Mouse (Mus musculus) ES-E14 (cell line): ENCODE measurements around the gene Urad. TPM values are rescaled to one million over a fixed set of nuclear protein-coding genes. Genes with fewer than 3 reads are reported as not detected.
A peak's percentile ranks its signal among the peaks of the same experiment; 100 is the strongest.

ENCODE experiments used
- DNase-seq: peaks from one replicate; pipeline ENCODE4 v3.0.0-alpha.2; 2013; ENCODE audit warnings: low read depth, low spot score
- H3K27ac ChIP-seq: 2 replicates; pipeline ENCODE4 v1.5.1; 2012; ENCODE audit warnings: low read depth, mild to moderate bottlenecking, low read length, moderate library complexity, mixed read lengths; ENCODE audit not compliant: poor library complexity, insufficient read depth, severe bottlenecking
- H3K36me3 ChIP-seq: 2 replicates; pipeline ENCODE4 v1.6.1; 2012; ENCODE audit warnings: mild to moderate bottlenecking, low read length, moderate library complexity, mixed read lengths; ENCODE audit not compliant: control insufficient read depth, poor library complexity, insufficient read depth, severe bottlenecking
- H3K4me1 ChIP-seq, 2 experiments: fragments of 150-350 bp in 1 of 2; sonication (generic) in 1 of 2; 2 replicates each; pipeline ENCODE4 v1.6.1; 2012; ENCODE audit warnings: low read length in 2 of 2, mild to moderate bottlenecking in 1 of 2, mixed read lengths in 1 of 2; ENCODE audit not compliant: control insufficient read depth in 2 of 2, insufficient read depth in 2 of 2, poor library complexity in 1 of 2
- H3K4me3 ChIP-seq, 2 experiments: fragments of 150-350 bp in 1 of 2; sonication (generic) in 1 of 2; 2 replicates each; pipeline ENCODE4 v1.5.1; 2012; ENCODE audit warnings: low read length in 2 of 2, low read depth in 1 of 2, mild to moderate bottlenecking in 1 of 2, mixed read lengths in 1 of 2; ENCODE audit not compliant: insufficient read depth in 1 of 2, poor library complexity in 1 of 2, severe bottlenecking in 1 of 2
- H3K9ac ChIP-seq: 2 replicates; pipeline ENCODE4 v1.6.1; 2012; ENCODE audit warnings: low read depth, mild to moderate bottlenecking, low read length, mixed read lengths; ENCODE audit not compliant: poor library complexity, insufficient read depth, severe bottlenecking
- H3K9me3 ChIP-seq: fragments of 150-350 bp; sonication (generic); 2 replicates; pipeline ENCODE4 v1.6.1; 2012; ENCODE audit warnings: low read depth, mild to moderate bottlenecking, low read length; ENCODE audit not compliant: control insufficient read depth, insufficient read depth
- CHD2 ChIP-seq: IDR thresholded peaks from 2 replicates; pipeline ENCODE4 v1.6.1; 2014; ENCODE audit warnings: mild to moderate bottlenecking, low read depth, low read length, inconsistent platforms
- HCFC1 ChIP-seq: IDR thresholded peaks from 2 replicates; pipeline ENCODE4 v1.6.1; 2012; ENCODE audit warnings: low read length, inconsistent platforms, borderline replicate concordance; ENCODE audit not compliant: insufficient read depth
- MAFK ChIP-seq: IDR thresholded peaks from 2 replicates; pipeline ENCODE4 v1.6.1; 2014; ENCODE audit warnings: mild to moderate bottlenecking, low read depth, low read length, inconsistent platforms; ENCODE audit not compliant: insufficient read depth
- ZC3H11A ChIP-seq: IDR thresholded peaks from 2 replicates; pipeline ENCODE4 v1.6.1; 2012; ENCODE audit warnings: low read depth, mild to moderate bottlenecking, inconsistent platforms, low read length, borderline replicate concordance
- ZNF384 ChIP-seq: IDR thresholded peaks from 2 replicates; pipeline ENCODE4 v1.6.1; 2012; ENCODE audit warnings: low read depth, low read length, inconsistent platforms
- in situ Hi-C, 2 experiments: fragments of 600-800 bp; cut with MboI; formaldehyde crosslinking; loops; one replicate each; pipeline ENCODE4 v1.15.1; 2025; ENCODE audit warnings: low sequenced_read_pairs in 2 of 2, inconsistent platforms in 1 of 2; ENCODE audit not compliant: unreplicated experiment in 2 of 2
- total RNA-seq: library from RNA; depleted of rRNA; stranded (reverse); fragments of 300-350 nt; gene quantifications from 2 replicates; pipeline ENCODE4 v1.2.3, GENCODE M21; 2012

Urad gene
- total RNA-seq, 1 experiment = not detected

DNA sequence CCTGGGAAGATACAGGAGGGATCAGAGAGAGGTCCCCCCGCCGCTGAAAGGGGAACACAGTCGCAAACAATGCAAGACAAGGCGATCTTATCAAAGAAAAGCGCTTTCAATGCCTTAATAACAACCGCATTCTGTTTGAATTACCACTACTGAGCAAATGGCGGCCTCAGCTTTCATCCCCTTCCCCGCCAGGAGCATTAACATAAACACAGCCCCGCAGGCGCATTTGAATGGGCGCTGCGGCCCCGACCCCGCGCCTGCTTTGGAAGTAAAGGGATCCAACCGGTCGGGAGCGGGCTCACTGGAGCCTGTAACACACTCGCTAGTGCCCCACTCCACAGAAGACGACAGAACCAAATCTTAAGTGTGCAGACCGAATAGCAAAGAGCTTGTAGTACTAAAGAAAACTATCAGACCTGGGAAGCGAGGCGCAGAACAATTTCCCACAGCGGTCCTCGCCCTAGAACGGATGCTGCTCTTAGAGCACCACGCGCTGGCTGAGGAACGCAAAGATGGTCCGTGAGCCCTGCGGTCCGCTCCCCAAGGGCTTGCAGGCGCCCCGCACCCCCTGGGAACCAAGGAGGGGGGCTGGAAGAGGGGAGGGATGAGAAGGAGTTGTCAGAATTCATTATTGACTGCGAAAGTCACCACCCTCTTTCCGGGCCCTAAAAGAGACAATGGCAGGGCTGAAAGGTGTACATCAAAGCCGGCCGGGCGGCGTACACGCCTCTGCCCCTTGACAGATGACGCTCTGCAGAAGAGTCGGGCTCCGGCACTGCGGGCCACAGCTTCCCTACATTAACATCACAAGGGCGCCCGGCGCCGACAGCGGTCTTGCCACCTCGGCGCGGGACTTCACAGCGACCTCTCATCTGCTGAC, 17.7 kb downstream of the Urad start:
- Histone ChIP-seq H3K4me1 (peaks cover 0 to 14% of the 10 kb centered on the region in 2 experiments; a peak in 2 of 4 replicates), H3K27ac (no peak overlapping the region), H3K9me3 (no peaks in the 10 kb centered on the region), H3K36me3 (no peaks in the 10 kb centered on the region), H3K4me3 (peak overlapping the region; percentile 6 to 33; a peak in 3 of 4 replicates), H3K9ac (no peak overlapping the region)
- 0 out of 2 replicates have a peak, but pooled peaks have one; percentile 25 for TF ChIP-seq CHD2
- TF ChIP-seq ZC3H11A = no peak
- in situ Hi-C loops = loop anchor here in 1 of 2 experiments (5.0 to 10.0 kb wide), 2 partner anchors 32 to 110 kb away; no protein-coding TSS in a partner anchor
- peak; percentile 68 for DNase-seq

DNA sequence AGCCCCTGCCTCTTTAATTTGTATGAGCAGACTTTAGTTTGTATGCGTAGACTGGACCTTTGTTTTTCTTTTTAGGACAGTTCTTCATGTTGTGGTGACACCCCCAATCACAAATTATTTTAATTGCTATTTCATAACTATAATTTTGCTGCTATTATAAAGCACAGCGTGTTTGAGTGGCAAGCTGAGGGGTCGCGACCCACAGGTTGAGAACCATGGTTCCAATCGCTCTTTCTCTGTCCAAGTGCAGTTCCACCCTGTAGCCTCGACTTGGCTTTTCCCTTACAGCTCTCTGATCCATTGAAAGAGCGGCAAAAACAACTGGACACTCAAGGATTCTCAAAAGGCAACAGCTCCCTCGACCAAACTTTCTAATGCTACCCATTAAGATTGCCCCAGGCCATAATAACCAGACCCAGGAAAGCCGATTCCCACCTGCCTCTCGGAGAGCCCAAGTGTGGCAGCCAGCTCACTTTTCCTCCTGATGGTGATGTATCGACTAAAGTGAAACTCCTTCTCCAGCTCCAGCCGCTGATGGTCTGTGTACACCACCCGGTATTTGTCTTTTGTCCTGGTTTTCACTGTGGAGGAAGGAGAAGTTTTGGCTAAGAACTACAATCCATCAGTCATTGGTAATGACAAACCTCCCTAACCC, 19.4 kb downstream of the Urad start:
- TF ChIP-seq ZNF384 (no peak), ZC3H11A (no peak), CHD2 (peak; percentile 94), HCFC1 (no peak)
- in situ Hi-C loops = loop anchor here in 1 of 2 experiments (10.0 kb wide), 1 partner anchor 108 kb away; no protein-coding TSS in a partner anchor
- H3K4me1 ChIP-seq = peaks cover 0 to 14% of the 10 kb centered on the region in 2 experiments; a peak in 2 of 4 replicates

DNA sequence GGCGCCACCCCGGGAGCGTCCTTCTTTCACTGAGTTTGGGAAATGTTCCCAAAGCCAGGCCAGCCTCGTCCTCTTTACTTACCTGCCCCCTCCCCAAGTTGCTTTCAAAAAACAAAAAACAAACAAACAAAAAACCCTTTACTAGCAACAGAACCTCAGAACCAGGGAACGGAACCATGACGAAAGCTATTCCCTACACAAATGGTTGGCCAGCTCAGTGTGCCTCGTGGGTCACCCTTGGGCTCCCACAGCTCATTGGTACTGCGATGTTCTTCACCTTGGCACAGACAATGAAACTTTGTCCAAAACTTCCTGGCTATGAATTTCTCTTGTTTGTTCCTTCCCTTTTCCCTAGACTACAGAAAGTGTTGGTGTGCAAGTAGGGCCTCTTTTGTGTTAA, 20.1 kb downstream of the Urad start:
- no peaks in the 10 kb centered on the region for H3K36me3 ChIP-seq
- TF ChIP-seq MAFK (no peak), CHD2 (no peak), HCFC1 (no peak), ZNF384 (no peak), ZC3H11A (no peak)
- H3K4me1 ChIP-seq = peaks cover 0 to 14% of the 10 kb centered on the region in 2 experiments; a peak in 2 of 4 replicates
- H3K9me3 ChIP-seq = no peaks in the 10 kb centered on the region
- in situ Hi-C loops = loop anchor here in 1 of 2 experiments (10.0 kb wide), 1 partner anchor 107 kb away; no protein-coding TSS in a partner anchor
- no peak overlapping the region for H3K9ac ChIP-seq
- no peak for DNase-seq
- no peak overlapping the region for H3K27ac ChIP-seq
- no peak overlapping the region for H3K4me3 ChIP-seq

More for the DNA sequence above, 19.4 kb downstream of the Urad start:
- Histone ChIP-seq H3K27ac (no peak overlapping the region), H3K9me3 (no peaks in the 10 kb centered on the region), H3K4me3 (no peak overlapping the region), H3K9ac (no peak overlapping the region), H3K36me3 (no peaks in the 10 kb centered on the region)
- DNase-seq = no peak

DNA sequence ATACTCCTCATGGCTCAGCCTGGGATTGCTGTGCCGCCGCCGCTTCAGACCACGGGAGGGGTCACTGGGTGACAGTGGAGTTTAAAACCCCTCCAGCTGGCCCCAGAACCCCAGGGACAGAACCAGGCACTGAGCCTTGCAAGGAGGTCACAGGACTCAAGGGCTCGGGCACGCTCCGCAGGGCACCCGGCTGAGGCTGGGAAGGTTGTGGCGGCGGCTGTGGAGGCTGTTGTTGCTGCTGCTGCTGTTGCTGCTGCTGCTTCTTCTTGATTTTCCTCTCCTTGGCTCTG, 20.5 kb downstream of the Urad start:
- no peak for TF ChIP-seq HCFC1
- no peak for TF ChIP-seq ZC3H11A
- TF ChIP-seq MAFK = no peak
- TF ChIP-seq CHD2 = no peak
- no peak for TF ChIP-seq ZNF384
- no peak overlapping the region for H3K9ac ChIP-seq
- H3K9me3 ChIP-seq = no peaks in the 10 kb centered on the region
- no peak overlapping the region for H3K4me3 ChIP-seq
- in situ Hi-C loops = loop anchor here in 1 of 2 experiments (10.0 kb wide), 1 partner anchor 107 kb away; no protein-coding TSS in a partner anchor
- no peak for DNase-seq
- peaks cover 0 to 14% of the 10 kb centered on the region in 2 experiments; a peak in 2 of 4 replicates for H3K4me1 ChIP-seq
- no peaks in the 10 kb centered on the region for H3K36me3 ChIP-seq
- no peak overlapping the region for H3K27ac ChIP-seq
